Mouse (Mus musculus) CD4-positive, CD25-positive, alpha-beta regulatory T cell, adult 2 months (primary cell): ENCODE data around the gene Gm525.
"Not testable (repeated sequence)": the region's sequence is repeated elsewhere in the genome, so short reads cannot be mapped to it uniquely, and the experiment has no call there.

Experiments used
- DNase-seq: peaks from one replicate; pipeline ENCODE4 v3.0.0-alpha.2; 2012; ENCODE audit warnings: low read depth, low spot score

The Gm525 gene

DNA sequence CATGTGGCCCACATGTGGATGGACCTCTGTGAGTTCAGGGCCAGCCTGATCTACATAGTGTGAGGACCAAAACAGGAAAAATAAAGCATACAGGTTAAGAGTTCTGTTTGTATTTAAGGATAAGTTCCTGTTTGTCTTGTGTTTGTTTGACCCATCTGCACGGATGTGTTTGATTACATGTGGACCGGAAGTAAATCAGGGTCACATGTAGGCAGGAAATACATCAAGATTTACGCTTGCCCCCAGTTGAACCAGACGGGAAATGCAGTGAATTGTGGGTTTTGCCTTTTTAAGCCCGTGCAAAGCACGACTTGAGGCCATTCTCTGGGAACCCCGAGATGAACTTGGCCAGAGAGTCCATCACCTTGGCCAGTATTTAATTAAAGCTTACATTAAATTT, 12.3 kb upstream of the Gm525 start:
- peak; percentile 60 for DNase-seq

DNA sequence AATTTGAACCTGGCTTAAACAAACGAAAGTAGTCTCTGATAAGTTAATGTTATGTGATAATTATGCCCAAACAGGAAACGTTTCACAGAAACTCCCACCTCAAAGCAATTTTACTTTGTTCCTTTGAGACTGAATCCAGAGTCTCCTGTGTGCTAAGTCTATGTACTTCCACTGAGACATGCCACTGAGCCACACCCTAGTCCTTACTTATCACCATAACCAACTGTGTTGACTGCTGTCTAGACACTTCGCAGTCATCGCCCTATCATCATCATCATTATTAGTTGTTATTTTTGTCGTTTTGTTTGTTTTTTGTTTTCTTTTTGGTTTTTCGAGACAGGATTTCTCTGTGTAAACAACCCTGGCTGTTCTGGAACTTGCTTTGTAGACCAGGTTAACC, 9.3 kb upstream of the Gm525 start:
- no peak for DNase-seq

DNA sequence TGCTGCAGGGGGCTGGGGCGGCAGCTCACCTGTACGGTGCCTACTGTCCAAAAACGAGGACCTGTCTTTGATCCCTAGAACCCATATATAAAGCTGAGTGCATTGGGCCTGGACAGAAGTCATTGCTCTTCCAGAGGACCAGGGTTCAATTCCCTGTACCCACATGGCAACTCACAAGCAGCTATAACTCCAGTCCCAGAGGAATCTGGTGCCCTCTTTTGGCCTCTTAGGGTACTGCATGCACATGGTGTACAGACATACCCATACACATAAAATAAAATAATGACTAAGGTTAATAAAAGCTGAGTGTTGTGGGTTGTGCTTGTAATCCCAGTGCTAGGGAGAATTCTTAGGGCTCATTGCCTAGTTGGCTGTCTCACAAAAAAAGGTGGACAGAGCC, 8.3 kb upstream of the Gm525 start:
- DNase-seq = peak; percentile 68

DNA sequence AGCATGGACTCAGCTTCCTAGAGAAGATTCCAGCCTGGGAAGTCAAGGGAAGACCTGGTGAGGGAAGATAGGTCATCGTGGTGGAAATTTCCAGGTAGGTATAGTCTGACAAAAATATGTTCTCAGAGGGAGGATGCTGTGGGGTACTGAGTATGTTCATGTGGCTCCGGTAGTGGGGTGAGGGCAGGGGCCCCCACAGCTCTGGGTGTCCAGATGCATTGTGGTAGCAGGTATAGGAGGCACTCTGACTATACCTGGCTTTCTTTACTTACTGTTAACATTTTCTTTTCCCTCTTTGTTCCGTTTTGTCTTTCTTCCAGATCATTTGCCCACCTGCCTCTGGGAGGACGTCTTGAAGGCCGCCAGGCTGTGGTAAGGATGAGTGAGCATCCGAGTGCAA, 7.5 kb upstream of the Gm525 start:
- DNase-seq = no peak

DNA sequence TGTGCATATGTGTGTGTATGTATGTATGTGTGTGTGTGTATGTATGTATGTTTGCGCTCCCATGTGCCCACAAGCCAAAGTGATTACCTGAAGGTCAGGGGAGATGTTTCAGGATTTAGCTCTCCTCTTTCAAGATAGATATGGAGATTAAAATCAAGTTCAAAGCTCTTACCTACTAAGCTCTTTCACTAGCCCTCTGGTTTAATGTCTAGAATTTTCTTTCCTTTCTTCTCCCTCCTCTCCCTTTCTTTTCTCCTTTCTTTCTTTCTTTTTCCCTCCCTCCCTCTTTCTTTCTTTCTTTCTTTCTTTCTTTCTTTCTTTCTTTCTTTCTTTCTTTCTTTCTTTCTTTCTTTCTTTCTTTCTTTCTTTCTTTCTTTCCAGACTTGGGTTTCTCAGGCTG, 6.9 kb upstream of the Gm525 start, which contains the start of gene Dgke:
Gene Dgke, minus strand, starts transcription at position 101 of the 400 bp plus-strand sequence.
- DNase-seq = no peak

DNA sequence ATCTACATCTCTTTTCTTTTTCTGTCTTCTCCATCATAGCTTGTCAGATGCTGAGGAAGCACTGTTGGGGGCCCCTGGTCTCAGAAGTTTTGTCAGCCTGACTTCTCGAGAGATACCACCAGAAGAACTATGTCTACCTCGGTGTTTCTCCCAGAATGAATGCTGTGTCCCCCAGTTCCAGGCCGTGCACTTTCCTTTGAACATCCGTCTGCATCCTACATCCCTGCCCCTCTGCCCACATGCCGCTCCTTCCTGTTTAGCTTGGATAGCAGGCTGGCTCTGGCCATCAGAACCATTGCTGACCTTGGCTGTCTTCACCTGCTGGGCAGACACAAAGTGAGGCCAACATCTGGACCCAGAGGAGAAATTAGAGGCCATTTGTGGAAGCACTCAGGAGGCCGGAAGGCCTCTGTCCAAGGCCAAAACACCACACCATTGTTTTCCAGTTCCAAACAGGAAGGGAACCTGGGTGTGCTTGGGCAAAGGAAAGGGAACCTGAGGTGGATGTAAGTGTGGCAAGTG, 6.3 kb upstream of the Gm525 start:
- DNase-seq = no peak

DNA sequence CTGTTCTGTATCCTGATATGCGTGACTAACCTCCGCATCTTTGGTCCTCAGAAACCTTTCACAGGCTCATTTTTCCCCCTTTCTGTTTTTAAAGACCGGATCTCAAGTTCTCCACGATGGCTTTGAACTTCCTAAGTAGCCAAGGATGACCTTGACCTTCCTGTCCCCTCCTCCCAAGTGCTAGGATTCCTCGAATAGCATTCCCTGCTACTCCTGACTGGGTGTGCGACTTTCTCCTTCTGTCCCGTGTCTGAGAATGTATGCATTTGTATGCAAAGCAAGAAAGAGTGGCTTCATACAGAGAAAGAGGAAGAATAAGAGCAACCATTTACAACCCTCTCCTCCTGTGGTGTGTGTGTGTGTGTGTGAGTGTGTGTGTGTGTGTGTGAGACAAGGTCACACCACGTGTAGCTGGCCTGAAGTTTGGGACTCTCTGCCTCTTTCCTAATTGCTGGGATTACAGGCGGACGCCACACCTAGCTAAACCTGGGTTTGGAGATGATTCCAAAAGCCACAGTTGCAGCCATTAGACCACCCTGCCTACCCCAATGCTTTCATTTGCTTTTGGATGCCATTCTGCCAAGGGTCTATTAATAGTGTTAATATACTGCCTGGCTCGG, 5.7 kb upstream of the Gm525 start:
- DNase-seq = no peak

DNA sequence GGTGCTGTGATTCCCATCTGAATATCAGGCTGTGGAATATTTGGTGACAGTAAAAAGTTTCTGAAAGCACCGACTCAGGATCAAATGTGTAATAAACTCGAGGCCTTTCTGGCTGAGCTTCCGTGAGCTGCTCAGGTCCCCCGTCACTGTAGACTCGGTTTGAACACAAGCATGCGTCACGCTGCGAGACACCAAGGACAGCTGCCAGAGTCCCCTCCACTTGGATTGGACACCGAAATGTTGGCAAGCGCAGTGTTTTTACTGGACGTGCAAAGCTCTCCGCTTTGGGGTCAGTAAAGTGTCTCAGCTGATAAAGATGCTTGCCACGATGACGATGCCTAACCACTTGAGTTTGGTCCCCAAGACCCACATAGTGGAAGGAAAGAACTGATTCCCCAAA, 5.0 kb upstream of the Gm525 start:
- DNase-seq = no peak

DNA sequence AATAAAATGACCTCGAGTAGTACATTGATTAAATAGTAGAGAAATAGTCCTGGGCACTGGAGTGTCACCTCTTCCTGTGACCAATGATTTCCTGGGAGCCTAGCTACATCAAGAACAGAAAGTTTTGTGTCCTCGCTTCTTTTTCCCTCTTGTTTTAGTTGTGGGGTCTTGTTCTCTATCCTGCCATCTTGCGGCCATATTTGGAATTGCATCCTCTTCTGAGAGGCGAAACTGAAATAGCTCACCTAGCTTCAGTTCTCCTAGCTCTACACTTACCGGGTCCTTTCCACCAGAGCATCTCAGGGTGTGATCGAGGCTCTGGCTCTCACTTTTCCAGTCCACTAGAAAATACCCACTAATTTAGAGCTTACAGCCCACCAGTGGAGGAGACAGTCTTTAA, 4.3 kb upstream of the Gm525 start:
- peak; percentile 83 for DNase-seq

DNA sequence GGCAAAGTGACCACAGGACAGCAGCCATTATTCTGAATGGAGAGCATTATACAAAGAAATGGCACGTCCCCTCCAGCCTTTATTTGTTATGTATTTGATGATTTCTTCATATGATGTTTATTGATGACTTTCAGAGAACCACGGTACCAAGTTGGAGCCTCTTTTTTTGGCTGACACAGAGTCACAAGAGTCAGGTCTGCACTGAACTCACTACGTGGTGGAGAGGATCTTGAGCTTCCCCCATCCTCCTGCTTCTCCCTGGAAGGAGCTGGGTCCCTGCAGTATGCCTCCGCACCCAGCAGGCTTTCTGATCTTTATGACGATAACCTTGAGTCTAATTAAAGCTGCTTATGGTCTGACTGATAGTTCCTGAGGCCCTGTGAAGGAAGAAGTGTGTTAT, 2.1 kb upstream of the Gm525 start:
- DNase-seq = no peak

DNA sequence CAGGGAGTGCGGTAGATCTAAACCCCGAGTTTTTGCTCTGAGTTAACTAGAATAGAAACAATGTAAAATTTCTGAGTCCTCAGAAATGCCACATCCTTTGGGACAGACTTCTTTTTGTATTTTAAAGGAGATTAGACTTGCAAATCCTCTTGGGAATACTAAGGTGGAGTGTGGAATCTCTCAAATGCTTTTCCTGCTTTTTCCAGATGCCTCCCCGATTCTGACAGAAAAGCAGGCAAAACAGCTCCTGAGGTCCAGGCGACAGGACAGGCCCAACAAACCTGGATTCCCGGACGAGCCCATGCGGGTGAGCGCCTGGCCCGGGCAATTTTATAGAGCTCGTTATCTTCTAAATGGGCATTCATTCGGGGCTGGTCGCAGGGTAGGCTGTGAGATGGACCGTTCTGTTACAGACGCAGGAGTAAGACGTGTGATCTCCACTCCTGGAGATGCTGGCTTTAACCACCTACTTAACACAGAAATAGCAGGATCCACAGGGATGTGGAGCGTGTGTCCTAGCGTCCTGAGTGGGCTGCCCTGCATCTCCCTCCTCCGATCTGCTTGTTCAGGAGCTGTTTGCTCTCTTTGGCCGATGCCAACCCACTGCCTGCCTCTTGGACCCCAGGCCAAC, 1.3 kb downstream of the Gm525 start:
- no peak for DNase-seq

DNA sequence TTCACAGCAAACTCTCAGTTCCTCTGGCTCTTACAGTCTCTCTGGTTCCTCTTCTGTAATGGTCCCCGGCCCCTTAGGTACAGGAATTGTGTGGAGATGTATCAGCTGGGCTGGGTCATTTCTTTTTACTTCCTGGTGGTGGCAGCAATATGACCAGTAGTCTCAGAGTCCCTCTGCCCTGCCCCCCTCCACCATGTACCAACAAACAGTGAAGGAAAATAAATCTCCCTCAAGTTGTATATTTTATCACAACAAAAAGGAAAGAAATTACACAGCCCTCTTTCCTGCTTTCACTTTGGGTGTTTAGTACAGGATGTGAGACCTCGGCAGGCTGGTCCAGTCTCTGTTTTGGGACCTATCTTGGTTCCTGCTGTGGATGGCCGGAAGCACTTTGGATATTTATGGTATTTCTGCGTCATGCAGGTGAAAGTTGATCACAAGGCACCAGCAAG, 2.8 kb downstream of the Gm525 start:
- DNase-seq = no peak

DNA sequence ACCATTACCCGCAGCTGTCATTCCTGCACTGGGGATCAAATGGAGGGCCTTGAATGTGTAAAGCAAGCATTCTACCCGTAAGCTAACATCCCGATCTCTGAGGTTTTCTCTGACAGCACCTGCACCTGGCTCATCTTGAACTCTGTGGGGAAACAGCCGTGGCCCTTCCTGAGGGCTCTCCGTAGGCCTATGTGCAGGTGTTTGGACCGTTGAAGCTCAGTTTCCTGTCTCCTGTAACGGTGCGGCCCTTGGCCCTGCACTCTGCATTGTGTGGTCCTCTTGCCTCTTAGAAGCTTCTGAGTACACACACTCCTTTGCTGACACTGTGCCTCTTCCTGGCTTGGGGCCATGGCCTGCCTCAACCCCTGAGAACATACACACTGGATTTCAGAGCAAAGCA, 4.0 kb downstream of the Gm525 start:
- no peak for DNase-seq

DNA sequence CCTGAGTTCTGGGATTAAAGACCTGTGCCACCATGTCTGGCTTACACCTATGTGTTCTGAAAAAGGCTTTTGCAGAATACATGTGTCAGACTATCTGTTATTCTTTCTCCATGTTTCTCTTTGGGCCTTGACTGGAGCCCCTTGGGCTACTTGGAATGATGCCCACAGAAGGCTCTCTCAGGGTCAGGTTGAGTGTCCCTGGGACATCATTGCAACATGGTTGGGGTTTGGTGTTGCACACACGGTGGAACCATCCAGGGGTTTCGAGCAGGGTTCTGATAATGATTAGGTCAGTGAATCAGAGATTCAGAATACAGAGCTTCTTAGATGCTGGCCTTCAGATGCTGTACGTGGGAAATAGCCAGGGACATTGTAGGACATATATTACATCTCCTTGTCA, 4.7 kb downstream of the Gm525 start:
- DNase-seq = no peak

DNA sequence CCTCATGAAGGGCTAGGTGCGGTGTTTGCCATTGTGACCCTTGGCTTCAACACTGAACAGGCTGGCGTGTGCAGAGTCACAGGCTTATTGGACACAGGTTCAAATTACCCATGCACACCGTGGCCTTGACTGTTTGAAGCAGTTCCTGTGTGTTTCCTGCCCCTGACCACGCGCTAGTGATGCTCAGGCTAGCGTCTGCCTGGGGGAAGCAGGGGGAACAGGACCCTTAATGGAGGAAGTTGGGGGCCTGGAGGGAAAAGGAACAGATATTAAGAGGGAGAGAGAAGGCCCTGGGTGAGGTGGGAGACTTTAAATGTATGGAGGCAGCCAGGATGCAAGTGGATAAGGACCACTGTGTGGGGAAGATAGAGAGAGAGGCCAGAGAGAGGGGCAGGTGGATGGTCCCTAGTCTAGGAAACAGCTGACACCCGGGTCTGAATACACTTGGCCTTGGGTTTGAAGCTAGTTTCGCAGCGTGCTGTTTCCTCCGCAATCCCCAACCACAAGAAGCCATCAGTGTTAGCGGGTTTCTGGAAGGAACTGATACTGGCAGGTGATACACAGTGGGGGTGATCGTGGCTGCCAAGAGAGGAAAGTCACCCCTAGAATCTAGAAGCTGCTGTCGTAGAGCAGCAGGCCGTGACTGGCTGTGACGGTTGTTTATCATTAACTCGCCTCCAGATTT, 5.5 kb downstream of the Gm525 start:
- no peak for DNase-seq

DNA sequence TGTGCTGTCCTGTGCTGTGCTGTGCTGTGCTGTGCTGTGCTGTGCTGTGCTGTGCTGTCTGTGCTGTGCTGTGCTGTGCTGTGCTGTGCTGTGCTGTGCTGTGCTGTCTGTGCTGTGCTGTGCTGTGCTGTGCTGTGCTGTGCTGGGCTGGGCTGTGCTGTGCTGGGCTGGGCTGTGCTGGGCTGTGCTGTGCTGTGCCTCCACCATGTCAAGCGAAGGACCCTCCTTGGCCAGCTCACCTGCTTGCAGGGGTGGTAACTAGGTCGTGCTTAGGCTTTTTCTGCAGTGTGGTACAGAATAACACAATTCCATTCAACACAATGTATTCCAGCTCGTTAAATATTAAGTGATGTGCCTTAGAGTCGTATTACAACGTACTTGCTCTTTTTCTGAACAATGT, 8.3 kb downstream of the Gm525 start:
- not testable (repeated sequence) for DNase-seq

DNA sequence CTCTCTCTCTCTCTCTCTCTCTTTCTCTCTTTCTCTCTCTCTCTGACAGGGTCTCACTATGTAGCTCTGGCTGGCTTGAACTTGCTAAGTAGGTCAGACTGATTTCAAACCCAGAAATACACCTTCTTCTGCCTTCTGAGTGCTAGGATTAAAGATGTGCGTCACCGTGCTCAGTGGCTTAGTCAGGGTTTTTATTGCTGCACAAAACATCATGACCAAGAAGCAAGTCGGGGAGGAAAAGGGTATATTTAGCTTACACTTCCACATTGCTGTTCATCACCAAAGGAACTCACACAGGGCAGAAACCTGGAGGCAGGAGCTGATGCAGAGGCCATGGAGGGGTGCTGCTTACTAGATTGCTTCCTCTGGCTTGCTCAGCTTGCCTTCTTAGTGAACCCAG, 9.1 kb downstream of the Gm525 start:
- DNase-seq = not testable (repeated sequence)

DNA sequence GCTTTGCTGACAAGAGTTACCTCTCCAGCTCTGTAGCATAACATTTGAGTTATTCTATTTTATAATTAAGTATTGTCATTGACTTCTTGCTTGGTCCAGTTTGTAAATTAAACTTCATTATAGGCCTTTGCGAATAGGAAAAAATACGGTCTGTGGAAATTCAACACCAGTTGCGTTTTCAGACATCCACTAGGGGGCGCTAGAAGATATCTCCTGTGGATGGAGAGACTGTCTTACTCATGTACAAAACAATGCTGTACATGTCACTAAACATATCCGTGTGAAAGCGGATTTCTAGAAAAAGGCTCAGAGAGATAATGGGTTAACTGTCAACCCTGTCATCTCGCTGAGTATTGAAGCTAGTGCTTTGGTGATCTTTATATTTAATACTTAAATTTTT, 11.0 kb downstream of the Gm525 start:
- peak; percentile 81 for DNase-seq

DNA sequence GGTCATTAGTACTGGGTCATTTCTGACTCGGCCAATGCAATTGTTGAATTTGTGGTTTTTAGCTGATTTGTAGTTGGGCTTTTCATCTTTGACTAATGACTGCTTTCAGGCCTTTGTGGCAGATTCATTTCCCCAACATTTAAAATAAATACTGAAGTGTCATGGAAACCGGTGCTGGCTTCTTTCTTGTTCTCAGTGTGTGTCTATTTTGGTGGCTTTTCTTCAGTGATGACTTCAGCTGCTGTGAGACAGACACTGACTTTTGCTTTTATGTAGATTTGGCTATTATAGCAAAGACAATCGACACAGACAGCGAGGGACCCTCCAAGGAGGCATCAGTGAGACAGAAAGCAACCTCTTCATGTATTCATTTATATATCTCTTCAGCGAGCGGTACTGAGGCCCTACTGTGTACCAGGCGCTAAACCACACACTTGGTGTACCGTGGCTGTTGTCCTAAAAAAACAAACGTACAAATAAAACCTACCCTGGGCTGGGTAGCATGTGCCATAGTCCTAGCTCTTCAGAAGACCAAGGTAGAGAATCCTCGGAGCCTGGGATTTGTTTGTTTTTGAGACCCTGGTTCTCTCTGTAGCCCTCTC, 12.7 kb downstream of the Gm525 start:
- no peak for DNase-seq

DNA sequence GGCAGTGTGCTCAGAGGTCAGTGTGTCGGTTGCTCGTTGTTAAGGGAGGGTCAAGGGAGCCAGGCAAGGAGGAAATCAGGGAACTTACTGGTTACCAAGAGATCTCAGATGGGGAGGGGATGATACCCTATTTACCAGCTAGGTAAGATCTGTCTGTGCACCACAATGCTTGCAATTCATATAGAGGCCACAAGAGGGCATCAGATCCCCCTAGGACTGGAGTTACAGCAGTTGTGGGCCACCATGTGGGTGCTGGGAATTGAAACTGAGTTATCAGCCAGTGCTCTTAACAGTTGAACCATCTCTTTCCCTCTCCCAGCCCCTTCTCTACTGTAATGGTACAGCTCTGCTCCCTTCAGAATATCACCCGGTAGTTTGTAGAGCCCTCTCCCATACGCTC, 15.1 kb downstream of the Gm525 start:
- DNase-seq = peak; percentile 56

DNA sequence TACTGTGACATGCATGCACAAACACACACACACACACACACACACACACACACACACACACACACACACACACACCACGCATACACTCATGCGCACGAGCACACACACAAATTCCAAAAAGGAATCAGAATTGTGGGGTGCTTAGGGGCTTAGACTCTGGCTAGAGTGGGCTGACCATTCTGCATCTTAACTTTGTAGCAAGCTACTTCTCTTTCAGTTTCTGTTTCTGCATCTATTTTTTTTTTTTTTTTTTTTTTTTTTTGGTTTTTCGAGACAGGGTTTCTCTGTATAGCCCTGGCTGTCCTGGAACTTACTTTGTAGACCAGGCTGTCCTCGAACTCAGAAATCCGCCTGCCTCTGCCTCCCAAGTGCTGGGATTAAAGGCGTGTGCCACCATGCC, 16.7 kb downstream of the Gm525 start:
- not testable (repeated sequence) for DNase-seq

DNA sequence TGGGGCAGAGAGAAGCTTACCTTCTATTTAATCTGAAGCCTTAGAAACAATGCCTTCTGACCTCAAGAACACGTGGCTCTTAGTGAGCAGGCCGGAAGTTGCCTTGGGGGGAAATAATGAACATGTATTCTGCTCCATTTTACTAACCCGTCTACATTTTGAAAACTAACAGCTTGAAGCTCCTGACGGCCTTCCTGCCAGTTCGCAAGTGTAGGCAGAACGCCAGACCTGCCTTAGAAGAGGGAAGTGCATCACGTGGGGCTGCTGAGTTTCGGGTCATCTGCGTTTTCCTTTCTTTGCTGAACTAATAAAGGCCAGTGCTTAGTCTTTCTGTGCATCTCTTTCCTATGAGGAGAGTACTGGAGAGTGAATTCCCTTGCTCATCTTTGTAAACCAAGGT, 19.1 kb downstream of the Gm525 start:
- DNase-seq = peak; percentile 52
